Mouse (Mus musculus) forebrain, embryonic 15.5 days (tissue): ENCODE measurements around the gene Acads. TPM values are rescaled to one million over a fixed set of nuclear protein-coding genes. Genes with fewer than 3 reads are reported as not detected.
A peak's percentile ranks its signal among the peaks of the same experiment; 100 is the strongest.

Experiments used
- ATAC-seq: fragments of 200-750 bp; cut with Nextera tagmentation; replicated peaks from 2 replicates; pipeline ENCODE4 v1.8.0; 2017; ENCODE audit warnings: mild to moderate bottlenecking, moderate TSS enrichment, moderate library complexity
- H3K27ac ChIP-seq: fragments of 300-500 bp; sonication (generic); replicated peaks from 2 replicates; pipeline ENCODE4 v1.5.1; 2015; ENCODE audit warnings: mild to moderate bottlenecking, inconsistent platforms
- H3K27me3 ChIP-seq: fragments of 300-500 bp; sonication (generic); 2 replicates; pipeline ENCODE4 v1.6.1; 2015; ENCODE audit warnings: inconsistent platforms
- H3K36me3 ChIP-seq: fragments of 300-500 bp; sonication (generic); 2 replicates; pipeline ENCODE4 v1.6.1; 2015; ENCODE audit warnings: mild to moderate bottlenecking, inconsistent platforms
- H3K4me1 ChIP-seq: fragments of 300-500 bp; sonication (generic); 2 replicates; pipeline ENCODE4 v1.6.1; 2015; ENCODE audit warnings: inconsistent platforms
- H3K4me2 ChIP-seq: fragments of 300-500 bp; sonication (generic); replicated peaks from 2 replicates; pipeline ENCODE4 v1.6.1; 2015; ENCODE audit warnings: mild to moderate bottlenecking, inconsistent platforms
- H3K4me3 ChIP-seq: fragments of 300-500 bp; sonication (generic); 2 replicates; pipeline ENCODE4 v1.5.1; 2015; ENCODE audit warnings: mild to moderate bottlenecking, inconsistent platforms
- H3K9ac ChIP-seq: fragments of 300-500 bp; sonication (generic); replicated peaks from 2 replicates; pipeline ENCODE4 v1.6.1; 2015; ENCODE audit warnings: mild to moderate bottlenecking, inconsistent platforms
- H3K9me3 ChIP-seq: fragments of 300-500 bp; sonication (generic); 2 replicates; pipeline ENCODE4 v1.6.1; 2016; ENCODE audit warnings: inconsistent platforms
- WGBS: fragments of 180-500 bp; shearing (Covaris S2); methylation state at CpG from one replicate; pipeline ENCODE4 v1.1.7; 2015; ENCODE audit warnings: mixed read lengths; 5-methylcytosine and 5-hydroxymethylcytosine counted together
- polyA plus RNA-seq: library from polyadenylated mRNA; unstranded; fragments of >200 nt; fragmentation: Nextera tagmentation; extraction: Ambion mirVana; gene quantifications from 2 replicates; pipeline ENCODE4 v1.2.1, GENCODE M21; 2015

Gene Acads
- polyA plus RNA-seq, 1 experiment from 2014 or later: 24.1 TPM

DNA sequence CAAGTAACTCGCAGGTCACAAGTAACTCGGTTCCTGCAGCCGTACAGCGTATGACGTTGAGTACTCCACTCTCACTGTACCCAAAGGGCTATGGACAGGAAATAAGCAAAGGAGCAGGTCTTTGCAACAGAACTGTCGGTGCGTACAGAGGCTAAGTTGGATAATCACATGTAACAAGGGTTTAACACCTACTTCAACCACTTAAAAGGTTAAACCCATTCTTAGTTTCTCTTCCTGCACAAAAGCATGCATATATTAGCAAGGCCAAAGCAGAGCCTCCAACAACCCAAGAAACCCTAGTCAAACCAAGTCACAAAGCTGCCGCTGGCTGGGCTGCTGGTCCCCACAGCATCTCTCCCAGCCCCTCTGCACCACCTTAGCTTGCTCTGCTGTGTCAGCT, 13.3 kb upstream of the Acads start:
- Histone ChIP-seq H3K4me1 (peaks cover 21% of the 10 kb centered on the region), H3K9me3 (no peaks in the 10 kb centered on the region), H3K9ac (no peak overlapping the region)

DNA sequence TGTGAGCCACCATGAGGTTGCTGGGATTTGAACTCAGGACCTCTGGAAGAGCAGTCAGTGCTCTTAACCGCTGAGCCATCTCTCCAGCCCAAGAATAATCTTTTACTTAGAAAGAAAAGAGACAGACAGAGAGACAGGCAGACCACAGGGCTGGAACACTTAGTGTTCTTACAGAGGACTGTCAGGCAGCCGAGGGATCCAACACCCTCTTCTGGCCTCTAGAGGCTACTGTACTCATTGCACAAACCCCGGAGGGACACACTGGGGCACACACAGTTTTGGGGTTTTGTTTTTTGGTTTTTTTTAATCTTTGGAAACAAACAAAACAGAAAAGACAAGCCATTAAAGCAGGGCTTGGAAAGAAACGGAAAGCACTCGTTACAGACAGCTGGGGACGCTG, 10.2 kb upstream of the Acads start:
- H3K9me3 ChIP-seq: no peaks in the 10 kb centered on the region
- no peaks in the 10 kb centered on the region for H3K27me3 ChIP-seq
- H3K36me3 ChIP-seq: peaks cover 31% of the 10 kb centered on the region
- 82% methylated on average over 6 of the region's 6 CpGs for WGBS
- H3K4me1 ChIP-seq: peaks cover 32% of the 10 kb centered on the region
- no peak overlapping the region for H3K4me3 ChIP-seq
- H3K27ac ChIP-seq: no peak overlapping the region
- H3K4me2 ChIP-seq: no peak overlapping the region
- no peak overlapping the region for H3K9ac ChIP-seq
- no peak for ATAC-seq

More for the DNA sequence above, 13.3 kb upstream of the Acads start:
- 94% methylated on average over 8 of the region's 8 CpGs for WGBS
- no peak overlapping the region for H3K27ac ChIP-seq
- no peak overlapping the region for H3K4me3 ChIP-seq
- H3K27me3 ChIP-seq: no peaks in the 10 kb centered on the region
- peaks cover 20% of the 10 kb centered on the region; the same call in 1 of the 2 replicates for H3K36me3 ChIP-seq
- no peak for ATAC-seq
- H3K4me2 ChIP-seq: no peak overlapping the region; the same call in 1 of the 2 replicates

DNA sequence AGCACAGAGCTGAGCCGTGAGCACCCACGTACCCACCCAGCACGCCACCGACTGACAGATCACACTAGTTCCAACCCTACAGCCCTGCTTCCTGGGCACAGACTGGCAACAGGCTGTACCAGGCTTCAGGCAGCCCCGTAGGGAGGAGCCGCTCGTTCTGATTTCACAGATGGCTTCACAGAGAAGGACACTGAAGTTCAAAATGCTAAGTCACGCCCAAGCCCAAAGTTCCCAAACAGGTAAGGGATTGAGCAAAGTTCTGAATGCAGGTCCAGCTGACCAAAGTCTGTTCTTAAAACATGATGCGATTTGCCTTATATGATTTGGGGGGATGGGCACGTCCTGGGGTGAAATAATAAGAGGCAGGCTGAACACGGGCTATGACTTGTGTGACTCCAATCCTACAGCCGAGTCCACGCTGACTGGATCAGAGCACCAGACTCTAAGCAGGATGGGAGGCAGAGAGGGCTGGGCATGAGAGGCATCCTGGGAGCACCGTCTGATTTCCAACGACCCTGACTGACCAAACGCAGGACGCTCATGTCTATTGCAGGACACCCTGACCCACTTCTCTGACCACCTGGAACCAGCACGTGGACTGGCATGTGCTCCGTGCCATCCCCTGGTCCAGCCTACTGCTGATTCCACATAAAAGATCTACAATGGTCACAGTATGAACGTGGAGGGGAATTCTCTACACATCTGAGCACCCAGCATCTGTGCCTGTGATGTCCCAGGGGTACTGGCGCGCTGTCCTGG, 8.5 kb upstream of the Acads start:
- H3K36me3 ChIP-seq: peaks cover 37% of the 10 kb centered on the region

DNA sequence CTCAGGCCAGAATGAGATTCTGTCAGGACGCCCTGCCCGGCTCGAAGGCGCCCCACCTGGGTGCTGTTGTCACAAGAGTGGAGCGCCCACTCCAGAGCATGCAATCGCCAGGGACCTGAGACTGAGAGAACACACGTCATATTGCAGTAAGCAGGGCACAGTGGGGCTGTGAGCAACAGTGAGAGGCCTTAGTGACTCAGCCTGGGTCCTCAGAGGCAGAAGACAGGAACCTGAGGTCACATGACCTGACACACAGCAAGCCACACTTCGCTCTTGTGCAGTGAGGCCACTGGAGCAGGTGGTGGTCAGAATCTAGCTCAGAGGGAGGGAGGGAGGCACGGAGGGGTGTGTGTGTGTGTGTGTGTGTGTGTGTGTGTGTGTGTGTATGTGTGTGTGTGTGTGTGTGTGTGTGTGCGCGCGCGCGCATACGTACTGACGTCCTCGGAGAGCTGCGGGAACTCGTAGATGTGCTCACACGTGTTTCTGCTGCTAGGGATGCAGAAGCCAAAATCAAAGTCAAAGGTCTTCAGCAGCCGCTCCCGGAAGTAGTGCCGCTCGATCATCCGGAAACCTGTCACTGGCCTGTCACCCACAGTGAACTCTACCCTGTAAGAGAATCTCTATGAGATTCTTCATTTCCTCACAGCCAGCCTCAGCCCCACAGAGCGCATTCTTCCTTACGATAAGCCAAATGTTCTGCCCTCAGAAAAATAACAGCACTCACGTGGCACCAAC, 7.6 kb upstream of the Acads start:
- no peak for ATAC-seq
- H3K27me3 ChIP-seq: no peaks in the 10 kb centered on the region
- H3K4me2 ChIP-seq: no peak overlapping the region
- H3K9me3 ChIP-seq: no peaks in the 10 kb centered on the region
- H3K9ac ChIP-seq: no peak overlapping the region
- peaks cover 11% of the 10 kb centered on the region for H3K4me1 ChIP-seq
- H3K4me3 ChIP-seq: no peak overlapping the region
- WGBS: 92% methylated on average over 27 of the region's 28 CpGs
- H3K27ac ChIP-seq: no peak overlapping the region
- H3K36me3 ChIP-seq: peaks cover 37% of the 10 kb centered on the region

More for the DNA sequence above, 8.5 kb upstream of the Acads start:
- WGBS: 90% methylated on average over 22 of the region's 22 CpGs
- no peaks in the 10 kb centered on the region for H3K27me3 ChIP-seq
- no peak overlapping the region for H3K27ac ChIP-seq
- no peak overlapping the region for H3K9ac ChIP-seq
- H3K4me1 ChIP-seq: peaks cover 15% of the 10 kb centered on the region
- no peaks in the 10 kb centered on the region for H3K9me3 ChIP-seq
- no peak overlapping the region for H3K4me2 ChIP-seq
- no peak for ATAC-seq
- no peak overlapping the region for H3K4me3 ChIP-seq

DNA sequence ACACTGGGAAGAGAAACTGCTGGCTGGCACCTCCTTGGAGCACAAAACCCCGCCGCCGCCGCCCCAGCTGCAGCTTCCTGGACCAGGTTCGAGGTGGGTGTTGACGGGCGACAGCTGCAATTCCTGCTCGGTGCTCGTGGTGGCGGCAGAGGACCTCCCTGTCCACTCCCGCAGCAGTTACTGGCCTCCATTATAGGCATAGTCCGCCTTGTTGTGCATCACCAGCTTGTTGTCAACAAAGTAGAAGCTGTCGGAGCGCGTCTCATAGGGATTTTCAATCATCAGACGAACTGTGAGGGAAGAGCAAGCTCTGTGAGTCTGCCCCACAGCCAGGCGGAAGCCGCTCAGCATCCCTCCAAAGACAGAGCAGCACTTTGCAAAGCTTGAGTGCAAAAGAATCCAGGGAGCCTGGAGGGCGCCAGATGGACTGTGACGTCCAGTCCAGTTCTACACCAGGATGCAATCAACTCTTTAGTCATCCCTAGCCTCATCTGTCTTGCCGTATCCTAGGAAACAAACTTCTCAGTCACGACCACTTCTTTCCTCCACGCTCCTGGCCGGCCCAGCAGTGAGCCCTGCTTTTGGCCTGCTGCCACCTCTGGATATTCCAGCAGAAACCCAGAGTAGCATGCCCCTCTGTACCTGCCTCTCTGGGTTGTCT, 6.2 kb upstream of the Acads start:
- no peak overlapping the region for H3K4me3 ChIP-seq
- no peaks in the 10 kb centered on the region for H3K27me3 ChIP-seq
- peaks cover 35% of the 10 kb centered on the region for H3K36me3 ChIP-seq
- 17% methylated on average over 24 of the region's 24 CpGs for WGBS
- H3K4me2 ChIP-seq: no peak overlapping the region
- no peak overlapping the region for H3K9ac ChIP-seq
- ATAC-seq: peak; percentile 77
- H3K9me3 ChIP-seq: no peaks in the 10 kb centered on the region
- peak overlapping the region; percentile 62 for H3K27ac ChIP-seq
- peaks cover 11% of the 10 kb centered on the region for H3K4me1 ChIP-seq

DNA sequence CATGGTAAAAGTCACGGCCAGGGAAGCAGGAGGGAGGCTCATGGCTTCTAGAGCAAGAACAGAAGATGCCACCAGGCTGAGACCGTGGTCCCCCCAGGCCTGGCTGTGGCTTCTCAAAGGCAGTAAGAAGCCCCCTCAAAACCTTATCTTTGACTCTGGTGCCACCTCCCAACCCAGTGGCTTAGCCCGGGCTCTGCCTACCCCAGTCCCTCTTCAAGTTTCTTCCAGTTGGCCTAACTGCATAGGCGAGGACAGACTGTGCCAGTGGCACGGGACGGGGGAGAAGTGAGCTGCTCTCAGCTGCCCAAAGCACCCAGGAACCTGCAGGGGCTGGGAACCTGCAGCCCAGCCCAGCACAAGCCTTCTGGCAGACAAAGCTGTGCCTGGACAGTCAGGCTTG, 5.5 kb upstream of the Acads start:
- H3K9ac ChIP-seq: no peak overlapping the region
- ATAC-seq: 0 out of 2 replicates have a peak, but pooled peaks have one; percentile 21
- H3K9me3 ChIP-seq: no peaks in the 10 kb centered on the region
- H3K4me1 ChIP-seq: peaks cover 11% of the 10 kb centered on the region
- peak overlapping the region; percentile 62; the same call in 1 of the 2 replicates for H3K27ac ChIP-seq
- peaks cover 32% of the 10 kb centered on the region for H3K36me3 ChIP-seq
- no peaks in the 10 kb centered on the region for H3K27me3 ChIP-seq
- H3K4me3 ChIP-seq: no peak overlapping the region
- H3K4me2 ChIP-seq: no peak overlapping the region
- 98% methylated on average over 6 of the region's 6 CpGs for WGBS

DNA sequence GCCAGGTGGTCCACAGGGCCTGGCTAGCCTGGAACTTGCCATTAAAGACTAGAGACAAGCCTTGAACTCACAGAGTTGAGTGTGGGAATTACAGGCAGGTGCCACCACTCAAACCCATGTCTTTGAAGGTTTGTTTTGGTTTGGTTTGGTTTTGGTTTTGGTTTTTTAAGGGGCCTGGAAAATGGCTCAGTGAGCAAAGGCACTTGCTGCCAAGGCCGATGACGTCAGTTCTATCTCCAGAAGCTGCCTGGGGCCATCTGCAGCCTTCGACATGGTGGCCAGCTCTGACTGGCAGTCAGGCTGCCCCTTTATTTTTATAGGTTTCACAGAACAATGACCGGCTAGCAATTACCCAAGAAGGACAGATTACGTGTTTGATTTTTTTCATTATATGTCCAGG, 1.8 kb upstream of the Acads start:
- Histone ChIP-seq H3K27me3 (no peaks in the 10 kb centered on the region), H3K4me2 (no peak overlapping the region), H3K4me1 (peaks cover 20% of the 10 kb centered on the region), H3K9ac (no peak overlapping the region), H3K4me3 (no peak overlapping the region), H3K27ac (no peak overlapping the region), H3K9me3 (no peaks in the 10 kb centered on the region), H3K36me3 (peaks cover 6% of the 10 kb centered on the region)
- 57% methylated on average over 5 of the region's 5 CpGs for WGBS
- no peak for ATAC-seq

DNA sequence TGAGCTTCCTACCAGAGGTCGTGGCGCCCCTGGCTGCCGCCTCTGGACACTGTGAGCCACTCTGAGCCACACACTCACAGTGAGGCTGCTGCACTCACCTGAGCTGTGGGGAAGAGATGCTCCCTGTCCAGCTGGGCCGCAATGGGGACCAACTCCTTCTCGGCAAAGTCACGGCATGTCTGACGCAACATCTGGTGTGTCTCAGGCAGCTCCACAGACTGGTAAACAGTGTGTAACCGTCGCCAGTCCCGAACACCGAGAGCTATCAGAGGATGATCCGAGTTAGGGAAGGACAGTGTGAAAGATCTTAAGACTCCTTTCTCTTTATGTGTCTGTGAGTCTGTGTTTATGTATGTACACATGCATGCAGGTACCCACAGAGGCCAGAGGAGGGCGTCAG, 1.7 kb downstream of the Acads start:
- Histone ChIP-seq H3K9me3 (no peaks in the 10 kb centered on the region), H3K4me3 (no peak overlapping the region), H3K9ac (no peak overlapping the region), H3K4me2 (no peak overlapping the region), H3K36me3 (no peaks in the 10 kb centered on the region), H3K27ac (no peak overlapping the region), H3K27me3 (no peaks in the 10 kb centered on the region), H3K4me1 (peaks cover 10% of the 10 kb centered on the region)
- no peak for ATAC-seq
- 91% methylated on average over 13 of the region's 13 CpGs for WGBS

DNA sequence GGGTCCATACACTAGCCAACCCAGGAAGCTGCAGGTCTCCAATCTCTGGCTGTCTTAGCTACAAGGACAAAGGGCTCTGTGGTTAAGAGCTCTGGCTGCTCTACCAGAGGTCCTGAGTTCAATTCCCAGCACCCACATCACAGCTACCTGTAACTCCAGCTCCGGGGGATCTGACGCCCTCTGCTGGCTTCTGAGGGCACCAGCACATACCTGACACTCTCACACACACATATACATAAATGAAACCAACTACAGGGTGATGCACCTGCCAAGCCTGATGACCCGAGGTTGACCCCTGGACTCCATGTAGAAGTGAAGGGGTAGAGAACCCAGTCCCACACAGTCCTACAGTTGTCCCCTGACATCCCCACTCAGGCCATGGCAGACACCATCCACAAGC, 2.7 kb downstream of the Acads start:
- no peak for ATAC-seq
- Histone ChIP-seq H3K9me3 (no peaks in the 10 kb centered on the region), H3K36me3 (no peaks in the 10 kb centered on the region), H3K27me3 (no peaks in the 10 kb centered on the region), H3K27ac (no peak overlapping the region), H3K9ac (no peak overlapping the region), H3K4me1 (peaks cover 10% of the 10 kb centered on the region), H3K4me3 (no peak overlapping the region), H3K4me2 (no peak overlapping the region)
- 92% methylated on average over 3 of the region's 3 CpGs for WGBS

DNA sequence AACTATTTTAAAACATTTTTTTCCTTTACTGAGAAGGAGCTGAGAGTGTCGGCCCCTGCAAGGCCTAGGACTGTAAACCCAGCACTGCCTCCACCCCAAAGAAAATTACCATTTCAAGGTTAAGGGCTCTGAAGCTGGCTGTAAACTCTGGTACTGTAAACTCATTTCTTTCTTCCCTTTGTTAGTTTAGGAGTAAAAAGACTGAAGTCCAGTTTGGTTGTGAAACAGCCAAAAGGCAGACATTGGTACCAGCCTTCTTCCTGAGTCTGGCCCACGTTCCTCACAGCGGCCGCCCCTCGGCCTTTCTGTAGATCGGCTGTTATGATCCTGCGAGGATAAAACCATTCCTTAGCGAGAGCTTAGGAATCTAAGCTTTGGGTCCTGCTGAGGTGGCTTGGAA, 4.6 kb downstream of the Acads start:
- ATAC-seq: no peak
- no peak overlapping the region for H3K9ac ChIP-seq
- H3K4me2 ChIP-seq: no peak overlapping the region
- H3K4me1 ChIP-seq: peaks cover 9% of the 10 kb centered on the region
- H3K9me3 ChIP-seq: no peaks in the 10 kb centered on the region
- no peak overlapping the region for H3K27ac ChIP-seq
- WGBS: 97% methylated on average over 8 of the region's 8 CpGs
- H3K27me3 ChIP-seq: no peaks in the 10 kb centered on the region
- no peaks in the 10 kb centered on the region for H3K36me3 ChIP-seq
- no peak overlapping the region for H3K4me3 ChIP-seq

DNA sequence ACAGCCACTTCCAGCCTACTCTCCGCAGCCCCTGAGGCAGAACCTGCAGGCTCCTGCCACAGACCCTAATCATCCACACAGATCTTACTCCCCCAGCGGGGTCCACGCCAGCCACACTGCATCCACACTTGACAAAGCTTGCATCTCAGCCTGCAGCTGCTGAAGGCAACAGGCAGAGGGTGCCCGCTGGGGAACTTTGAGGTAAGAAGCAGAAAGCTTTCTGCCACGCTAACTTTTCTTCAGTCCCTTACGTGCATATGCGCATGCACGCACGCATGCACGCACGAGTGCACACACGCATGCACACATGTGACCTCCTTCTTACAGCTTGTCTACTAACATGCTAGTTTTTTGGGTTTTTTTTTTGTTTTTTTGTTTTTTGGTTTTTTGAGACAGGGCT, 5.9 kb downstream of the Acads start:
- no peak overlapping the region for H3K4me2 ChIP-seq
- ATAC-seq: no peak
- no peak overlapping the region for H3K9ac ChIP-seq
- H3K4me3 ChIP-seq: no peak overlapping the region
- WGBS: 96% methylated on average over 12 of the region's 12 CpGs
- no peak overlapping the region for H3K27ac ChIP-seq
- H3K4me1 ChIP-seq: no peaks in the 10 kb centered on the region
- H3K36me3 ChIP-seq: no peaks in the 10 kb centered on the region
- no peaks in the 10 kb centered on the region for H3K27me3 ChIP-seq
- H3K9me3 ChIP-seq: no peaks in the 10 kb centered on the region

DNA sequence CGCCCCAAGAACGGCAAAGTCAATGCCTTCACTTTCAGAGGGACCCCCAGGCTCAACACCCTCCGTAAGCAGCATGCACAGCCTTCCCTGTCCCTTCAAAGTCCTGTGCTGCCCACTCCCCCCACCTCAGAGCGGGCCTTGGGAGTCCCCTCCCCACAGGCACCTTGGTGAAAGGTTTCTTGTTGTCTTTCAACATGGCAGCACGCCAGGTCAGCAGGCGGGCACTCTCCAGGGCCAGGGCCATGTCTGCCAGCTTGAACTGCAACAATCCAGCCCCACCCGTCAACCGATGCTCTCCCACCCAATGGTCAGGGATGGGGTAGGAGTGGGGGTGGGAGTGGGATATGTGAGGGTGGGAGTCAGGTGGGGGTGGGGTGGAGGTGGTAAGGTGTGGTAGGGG, 8.0 kb downstream of the Acads start:
- 79% methylated on average over 8 of the region's 8 CpGs for WGBS
- Histone ChIP-seq H3K36me3 (no peaks in the 10 kb centered on the region), H3K9me3 (no peaks in the 10 kb centered on the region), H3K27me3 (no peaks in the 10 kb centered on the region), H3K4me2 (no peak overlapping the region), H3K27ac (no peak overlapping the region), H3K4me3 (no peak overlapping the region), H3K9ac (no peak overlapping the region), H3K4me1 (no peaks in the 10 kb centered on the region)
- ATAC-seq: no peak
